Mouse (Mus musculus) MEL (cell line): Measurements from ENCODE around the gene Exoc6b. TPM values are rescaled to one million over a fixed set of nuclear protein-coding genes. Genes with fewer than 3 reads are reported as not detected.

Experiments used
- DNase-seq: peaks from one replicate; pipeline ENCODE4 v3.0.0; 2011; ENCODE audit warnings: low read depth, low spot score
- H3K27ac ChIP-seq: 2 replicates; pipeline ENCODE4 v1.5.1; 2012; ENCODE audit warnings: low read depth, mild to moderate bottlenecking, control low read depth, low read length, moderate library complexity; ENCODE audit not compliant: control insufficient read depth
- H3K27me3 ChIP-seq, 2 experiments: fragments of 150-350 bp in 1 of 2; sonication (generic) in 1 of 2; 2 replicates each; pipeline ENCODE4 v1.6.1; 2012; ENCODE audit warnings: low read length in 2 of 2, mild to moderate bottlenecking in 2 of 2, improper control_type of control experiment in 1 of 2, moderate library complexity in 1 of 2; ENCODE audit not compliant: insufficient read depth in 2 of 2, control insufficient read depth in 1 of 2
- H3K36me3 ChIP-seq, 2 experiments: 2 replicates each; pipeline ENCODE4 v1.6.1; 2012 to 2014; ENCODE audit warnings: low read length in 2 of 2, improper control_type of control experiment in 1 of 2, inconsistent platforms in 1 of 2, mild to moderate bottlenecking in 1 of 2; ENCODE audit not compliant: insufficient read depth in 2 of 2, control insufficient read depth in 1 of 2
- H3K4me1 ChIP-seq, 2 experiments: fragments of 150-350 bp in 1 of 2; sonication (generic) in 1 of 2; 2 replicates each; pipeline ENCODE4 v1.6.1; 2012; ENCODE audit warnings: low read length in 2 of 2, improper control_type of control experiment in 1 of 2, mild to moderate bottlenecking in 1 of 2; ENCODE audit not compliant: insufficient read depth in 2 of 2, control insufficient read depth in 1 of 2
- H3K4me3 ChIP-seq, 2 experiments: fragments of 150-350 bp in 1 of 2; sonication (generic) in 1 of 2; 2 replicates each; pipeline ENCODE4 v1.5.1; 2012; ENCODE audit warnings: low read depth in 2 of 2, low read length in 2 of 2, mild to moderate bottlenecking in 2 of 2, moderate library complexity in 2 of 2, control low read depth in 1 of 2, improper control_type of control experiment in 1 of 2; ENCODE audit not compliant: control insufficient read depth in 1 of 2, insufficient read depth in 1 of 2
- H3K79me2 ChIP-seq: 2 replicates; pipeline ENCODE4 v1.6.1; 2012; ENCODE audit warnings: mild to moderate bottlenecking, low read length, moderate library complexity; ENCODE audit not compliant: control insufficient read depth, poor library complexity, insufficient read depth
- H3K9ac ChIP-seq: 2 replicates; pipeline ENCODE4 v1.6.1; 2012; ENCODE audit warnings: low read depth, mild to moderate bottlenecking, control low read depth, low read length, moderate library complexity; ENCODE audit not compliant: control insufficient read depth, poor library complexity, severe bottlenecking
- H3K9me3 ChIP-seq: fragments of 150-350 bp; sonication (generic); replicated peaks from 2 replicates; pipeline ENCODE4 v1.6.1; 2012; ENCODE audit warnings: mild to moderate bottlenecking, low read length, improper control_type of control experiment, moderate library complexity; ENCODE audit not compliant: insufficient read depth
- CHD2 ChIP-seq: IDR thresholded peaks from 2 replicates; pipeline ENCODE4 v1.6.1; 2011; ENCODE audit warnings: low read length, improper control_type of control experiment
- CTCF ChIP-seq, 3 experiments: IDR thresholded peaks in 2 of 3; conservative IDR thresholded peaks in 1 of 3; 2 replicates each; pipeline ENCODE4 v1.5.1; 2011 to 2012; ENCODE audit warnings: low read length in 3 of 3, low read depth in 2 of 3, mild to moderate bottlenecking in 2 of 3, improper control_type of control experiment in 1 of 3, inconsistent platforms in 1 of 3, mixed read lengths in 1 of 3, moderate library complexity in 1 of 3; ENCODE audit not compliant: control insufficient read depth in 1 of 3, insufficient read depth in 1 of 3, poor library complexity in 1 of 3, severe bottlenecking in 1 of 3
- E2F4 ChIP-seq: IDR thresholded peaks from 2 replicates; pipeline ENCODE4 v1.6.1; 2011; ENCODE audit warnings: low read depth, low read length, improper control_type of control experiment, borderline replicate concordance
- EP300 ChIP-seq, 2 experiments: IDR thresholded peaks; 2 replicates each; pipeline ENCODE4 v1.6.1; 2011; ENCODE audit warnings: improper control_type of control experiment in 2 of 2, low read length in 2 of 2, low read depth in 1 of 2, mild to moderate bottlenecking in 1 of 2
- ETS1 ChIP-seq: IDR thresholded peaks from 2 replicates; pipeline ENCODE4 v1.6.1; 2012; ENCODE audit warnings: low read depth, mild to moderate bottlenecking, inconsistent platforms, low read length, improper control_type of control experiment, moderate library complexity
- GABPA ChIP-seq: IDR thresholded peaks from 2 replicates; pipeline ENCODE4 v1.6.1; 2012; ENCODE audit warnings: low read depth, mild to moderate bottlenecking, inconsistent platforms, low read length, improper control_type of control experiment, moderate library complexity
- JUND ChIP-seq: IDR thresholded peaks from 2 replicates; pipeline ENCODE4 v1.6.1; 2011; ENCODE audit warnings: low read depth, mild to moderate bottlenecking, improper control_type of control experiment, low read length
- KAT2A ChIP-seq: conservative IDR thresholded peaks from 2 replicates; pipeline ENCODE4 v1.6.1; 2012; ENCODE audit warnings: low read depth, low read length, improper control_type of control experiment, inconsistent platforms
- MAFK ChIP-seq: IDR thresholded peaks from 2 replicates; pipeline ENCODE4 v1.6.1; 2011; ENCODE audit warnings: low read depth, mild to moderate bottlenecking, low read length, improper control_type of control experiment, borderline replicate concordance
- MAX ChIP-seq: IDR thresholded peaks from 2 replicates; pipeline ENCODE4 v1.6.1; 2011; ENCODE audit warnings: low read length, improper control_type of control experiment
- MEF2A ChIP-seq: IDR thresholded peaks from 2 replicates; pipeline ENCODE4 v1.6.1; 2014; ENCODE audit warnings: low read depth, mild to moderate bottlenecking, inconsistent platforms, low read length, improper control_type of control experiment; ENCODE audit not compliant: poor library complexity, insufficient replicate concordance, severe bottlenecking; ENCODE audit errors: extremely low read depth
- NELFE ChIP-seq: IDR thresholded peaks from 2 replicates; pipeline ENCODE4 v1.6.1; 2011; ENCODE audit warnings: low read depth, low read length, improper control_type of control experiment
- NRF1 ChIP-seq: IDR thresholded peaks from 2 replicates; pipeline ENCODE4 v1.6.1; 2014; ENCODE audit warnings: low read depth, mild to moderate bottlenecking, inconsistent platforms, low read length, improper control_type of control experiment, moderate library complexity; ENCODE audit not compliant: poor library complexity, insufficient read depth, severe bottlenecking
- USF2 ChIP-seq, 2 experiments: IDR thresholded peaks; 2 replicates each; pipeline ENCODE4 v1.6.1; 2011 to 2012; ENCODE audit warnings: improper control_type of control experiment in 2 of 2, low read length in 2 of 2, borderline replicate concordance in 1 of 2, inconsistent platforms in 1 of 2, low read depth in 1 of 2, mild to moderate bottlenecking in 1 of 2; ENCODE audit not compliant: insufficient read depth in 1 of 2
- ZC3H11A ChIP-seq: IDR thresholded peaks from 2 replicates; pipeline ENCODE4 v1.6.1; 2012; ENCODE audit warnings: low read depth, mild to moderate bottlenecking, inconsistent platforms, low read length, improper control_type of control experiment
- ZNF384 ChIP-seq: IDR thresholded peaks from 2 replicates; pipeline ENCODE4 v1.6.1; 2012; ENCODE audit warnings: low read depth, mild to moderate bottlenecking, inconsistent platforms, low read length, improper control_type of control experiment
- polyA plus RNA-seq, 2 experiments: library from polyadenylated mRNA; stranded (reverse) in 1 of 2; unstranded in 1 of 2; fragments of >175 nt in 1 of 2; fragments of >200 nt in 1 of 2; gene quantifications; 2 replicates each; pipeline versions ENCODE4 v1.2.1 to v1.2.4; 2012; ENCODE audit warnings: low replicate concordance in 2 of 2, low read depth in 1 of 2; ENCODE audit not compliant: insufficient read length in 2 of 2, insufficient read depth in 1 of 2, missing spikeins in 1 of 2
- total RNA-seq: library from RNA; depleted of rRNA; stranded (reverse); fragments of 300-350 nt; gene quantifications from 2 replicates; pipeline ENCODE4 v1.2.3, GENCODE M21; 2012

The Exoc6b gene
- total and polyA plus RNA-seq, 3 experiments: 3.4 to 6.5 TPM; not detected in 1

DNA sequence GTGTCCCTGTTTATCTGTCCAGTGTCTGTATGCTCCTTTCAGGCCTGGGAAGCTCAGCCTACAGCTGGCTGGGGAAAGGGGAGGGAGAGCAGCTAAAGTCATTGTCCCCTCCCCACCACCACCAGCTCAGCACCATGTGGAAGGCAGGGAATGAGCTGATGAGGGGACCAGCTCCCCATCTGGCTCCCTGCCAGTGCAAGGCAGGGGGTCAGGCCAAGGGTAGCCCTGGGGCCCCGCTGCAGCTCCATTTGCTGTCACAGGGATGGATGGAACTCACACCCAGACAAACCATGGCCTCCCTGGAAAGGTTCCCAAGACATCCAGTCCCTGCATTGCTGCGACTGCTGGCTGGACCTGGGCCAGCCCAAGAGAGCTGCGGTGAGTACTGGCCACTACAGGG is 499.3 kb downstream of the Exoc6b start:
- TF ChIP-seq CHD2 (no peak), KAT2A (no peak), NELFE (no peak), ZNF384 (no peak), EP300 (IDR thresholded peaks at IDR 0.05; ENCODE audit: low read depth in 1 of 2, low read length in 2 of 2) (no peak), JUND (no peak), MEF2A (no peak), ZC3H11A (no peak), CTCF (IDR thresholded peaks at IDR 0.05 in 2 of 3, conservative IDR thresholded peaks at IDR 0.05 in 1 of 3; ENCODE audit: control insufficient read depth in 1 of 3, insufficient read depth in 1 of 3, low read depth in 2 of 3, low read length in 3 of 3, poor library complexity in 1 of 3, severe bottlenecking in 1 of 3) (no peak), E2F4 (no peak), USF2 (IDR thresholded peaks at IDR 0.05; ENCODE audit: borderline replicate concordance in 1 of 2, insufficient read depth in 1 of 2, low read depth in 1 of 2, low read length in 2 of 2) (no peak), ETS1 (no peak), NRF1 (no peak), MAX (no peak), MAFK (no peak)
- H3K4me3 ChIP-seq: no peak overlapping the region
- H3K9ac ChIP-seq: no peak overlapping the region
- no peaks in the 10 kb centered on the region for H3K9me3 ChIP-seq
- no peaks in the 10 kb centered on the region for H3K4me1 ChIP-seq
- no peak overlapping the region for H3K27ac ChIP-seq
- no peak for DNase-seq
- no peaks in the 10 kb centered on the region for H3K36me3 ChIP-seq
- H3K27me3 ChIP-seq: no peaks in the 10 kb centered on the region; a peak in 1 of 4 replicates
- H3K79me2 ChIP-seq: no peaks in the 10 kb centered on the region

GRCm38 (mm10) chr6:84569590-84569989 is 499.7 kb downstream of the Exoc6b start:
- no peaks in the 10 kb centered on the region for H3K36me3 ChIP-seq
- no peaks in the 10 kb centered on the region; a peak in 1 of 4 replicates for H3K27me3 ChIP-seq
- H3K27ac ChIP-seq: no peak overlapping the region
- DNase-seq: peak; percentile 33
- no peaks in the 10 kb centered on the region for H3K4me1 ChIP-seq
- H3K79me2 ChIP-seq: no peaks in the 10 kb centered on the region
- H3K4me3 ChIP-seq: no peak overlapping the region
- TF ChIP-seq MAFK (no peak), GABPA (no peak)
- no peaks in the 10 kb centered on the region for H3K9me3 ChIP-seq
- no peak overlapping the region for H3K9ac ChIP-seq
